In genomic region chr5:33018561-33019425, GRCm38 (mm10) we compare ENCODE assay signal across 8 mouse cellular contexts. TPM values are rescaled to one million over a fixed set of nuclear protein-coding genes. Genes with fewer than 3 reads are reported as not detected.
A peak's percentile ranks its signal among the peaks of the same experiment; 100 is the strongest.
DNase-seq lines count a peak whose midpoint lies in the region; ATAC-seq and TF ChIP-seq lines count a peak whose summit lies in the region.

Gene Ywhah (plus strand): TSS chr5:33018816.

- TF ChIP-seq EP300 in CH12.LX (IDR thresholded peaks at IDR 0.05; ENCODE audit: low read length) = no peak
- TF ChIP-seq EP300 in heart, postnatal 0 days (IDR thresholded peaks at IDR 0.05; ENCODE audit: low read depth) = no peak; the same call in 1 of the 2 replicates

- H3K9me3 ChIP-seq in CH12.LX (replicated peaks; ENCODE audit: low read length) = no peaks in the 10 kb centered on the region
- H3K9me3 ChIP-seq in forebrain, embryonic 12.5 days = no peaks in the 10 kb centered on the region
- no peaks in the 10 kb centered on the region for H3K9me3 ChIP-seq in heart, postnatal 0 days (replicated peaks; ENCODE audit: control insufficient read depth, low read length)
- H3K9me3 ChIP-seq in liver, embryonic 16.5 days (replicated peaks; ENCODE audit: control insufficient read depth, low read length) = no peaks in the 10 kb centered on the region
- H3K9me3 ChIP-seq in neural tube, embryonic 13.5 days = no peaks in the 10 kb centered on the region

- peaks cover 5 to 23% of the 10 kb centered on the region in 2 experiments for H3K36me3 ChIP-seq in CH12.LX (replicated peaks in 1 of 2; ENCODE audit: control insufficient read depth in 1 of 2, insufficient read depth in 1 of 2, low read length in 1 of 2)
- peaks cover 15% of the 10 kb centered on the region for H3K36me3 ChIP-seq in forebrain, embryonic 12.5 days (replicated peaks)
- 0 out of 2 replicates have a peak, but pooled peaks cover 5% of the 10 kb centered on the region for H3K36me3 ChIP-seq in heart, postnatal 0 days (replicated peaks; ENCODE audit: control insufficient read depth, insufficient read depth, low read length)
- H3K36me3 ChIP-seq in liver, embryonic 16.5 days (ENCODE audit: control insufficient read depth, insufficient read depth) = peaks cover 14% of the 10 kb centered on the region
- H3K36me3 ChIP-seq in neural tube, embryonic 13.5 days = peaks cover 13% of the 10 kb centered on the region; the same call in 1 of the 2 replicates
- peaks cover 2% of the 10 kb centered on the region for H3K36me3 ChIP-seq in testis, adult 2 months (ENCODE audit: control insufficient read depth, insufficient read depth, low read length)

- TF ChIP-seq RAD21 in CH12.LX (IDR thresholded peaks at IDR 0.05; ENCODE audit: low read depth, low read length) = no peak

- peak within 1 kb of the TSS; percentile 99 for H3K9ac ChIP-seq in CH12.LX (ENCODE audit: insufficient read depth, low read depth)
- H3K9ac ChIP-seq in forebrain, embryonic 12.5 days = peak within 1 kb of the TSS; percentile 97
- peak within 1 kb of the TSS; percentile 96 for H3K9ac ChIP-seq in heart, postnatal 0 days (replicated peaks; ENCODE audit: low read depth, low read length)
- peak within 1 kb of the TSS; percentile 98 for H3K9ac ChIP-seq in liver, embryonic 16.5 days (ENCODE audit: low read depth, low read length)
- H3K9ac ChIP-seq in neural tube, embryonic 13.5 days = peak within 1 kb of the TSS; percentile 98

- TF ChIP-seq CTCF in CH12.LX (conservative IDR thresholded peaks at IDR 0.05 in 1 of 2, IDR thresholded peaks at IDR 0.05 in 1 of 2; ENCODE audit: low read depth in 2 of 2, low read length in 2 of 2) = no peak
- 0 out of 2 replicates have a peak, but pooled peaks have one; percentile 6 for TF ChIP-seq CTCF in heart, postnatal 0 days (IDR thresholded peaks at IDR 0.05; ENCODE audit: low read depth)
- no peak for TF ChIP-seq CTCF in testis, adult 2 months (IDR thresholded peaks at IDR 0.05; ENCODE audit: control insufficient read depth, insufficient read depth, insufficient replicate concordance, low read depth, low read length)

- H3K4me3 ChIP-seq in CH12.LX (replicated peaks in 1 of 3; ENCODE audit: low read depth in 2 of 3, low read length in 2 of 3, poor library complexity in 1 of 3) = peak within 1 kb of the TSS; percentile 77 to 96 (median 78)
- peak within 1 kb of the TSS; percentile 92 for H3K4me3 ChIP-seq in forebrain, embryonic 12.5 days (replicated peaks)
- H3K4me3 ChIP-seq in heart, postnatal 0 days (ENCODE audit: low read depth, low read length) = peak within 1 kb of the TSS; percentile 93
- H3K4me3 ChIP-seq in liver, embryonic 16.5 days (ENCODE audit: low read depth, low read length) = peak within 1 kb of the TSS; percentile 97
- peak within 1 kb of the TSS; percentile 72 for H3K4me3 ChIP-seq in neural tube, embryonic 13.5 days
- peak within 1 kb of the TSS; percentile 95 for H3K4me3 ChIP-seq in testis, adult 2 months (ENCODE audit: control insufficient read depth, low read depth, low read length)

- dilution Hi-C loops in CH12.LX (cut with MboI; ENCODE audit: extremely low pct_ligation_motif_present, extremely low pct_unique_long_range_greater_than_20kb, low sequenced_read_pairs) = no loop called here

- DNase-seq in CH12.LX (ENCODE audit: extremely low read depth) = peak; percentile 97
- DNase-seq in c-Kit-positive CD71-positive TER-119-negative erythroid progenitor cells, embryonic 14.5 days (ENCODE audit: low read depth) = peak; percentile 95
- peak; percentile 98 for DNase-seq in heart, postnatal 0 days (ENCODE audit: low spot score)
- peak; percentile 96 to 97 for DNase-seq in kidney, postnatal 4 days

- in situ Hi-C loops in CH12.LX (cut with MboI; ENCODE audit: low pct_ligation_motif_present, low pct_unique_long_range_greater_than_20kb, low sequenced_read_pairs) = no loop called here

- peaks cover 3 to 41% of the 10 kb centered on the region in 2 experiments; a peak in 2 of 4 replicates for H3K4me1 ChIP-seq in CH12.LX (ENCODE audit: control insufficient read depth in 1 of 2, insufficient read depth in 2 of 2)
- peaks cover 38% of the 10 kb centered on the region for H3K4me1 ChIP-seq in forebrain, embryonic 12.5 days
- peaks cover 31% of the 10 kb centered on the region for H3K4me1 ChIP-seq in heart, postnatal 0 days (ENCODE audit: control insufficient read depth, insufficient read depth)
- peaks cover 38% of the 10 kb centered on the region for H3K4me1 ChIP-seq in liver, embryonic 16.5 days (ENCODE audit: control insufficient read depth, low read depth, low read length)
- peaks cover 48% of the 10 kb centered on the region for H3K4me1 ChIP-seq in neural tube, embryonic 13.5 days (replicated peaks)
- peaks cover 11% of the 10 kb centered on the region for H3K4me1 ChIP-seq in testis, adult 2 months (ENCODE audit: control insufficient read depth, insufficient read depth, low read length)

- ATAC-seq in forebrain, embryonic 12.5 days (ENCODE audit: low FRiP score) = peak; percentile 98
- peak; percentile 95 for ATAC-seq in heart, postnatal 0 days (ENCODE audit: insufficient read depth, low read depth)
- peak; percentile 90 for ATAC-seq in liver, embryonic 16.5 days (ENCODE audit: low read depth)
- peak; percentile 97 for ATAC-seq in neural tube, embryonic 13.5 days (ENCODE audit: low read depth)

- TF ChIP-seq POLR2A in CH12.LX (IDR thresholded peaks at IDR 0.05; ENCODE audit: low read depth, low read length) = peak; percentile 90
- TF ChIP-seq POLR2A in testis, adult 2 months (IDR thresholded peaks at IDR 0.05; ENCODE audit: control insufficient read depth, low read depth, low read length) = peak; percentile 97

- H3K27me3 ChIP-seq in CH12.LX (replicated peaks) = peaks cover 1% of the 10 kb centered on the region
- 0 out of 2 replicates have a peak, but pooled peaks cover 6% of the 10 kb centered on the region for H3K27me3 ChIP-seq in forebrain, embryonic 12.5 days
- no peaks in the 10 kb centered on the region for H3K27me3 ChIP-seq in heart, postnatal 0 days (ENCODE audit: control insufficient read depth, insufficient read depth, low read length)
- no peaks in the 10 kb centered on the region for H3K27me3 ChIP-seq in liver, embryonic 16.5 days (ENCODE audit: control insufficient read depth, insufficient read depth, low read depth, low read length)
- H3K27me3 ChIP-seq in neural tube, embryonic 13.5 days = no peaks in the 10 kb centered on the region
- H3K27me3 ChIP-seq in testis, adult 2 months (ENCODE audit: control insufficient read depth, insufficient read depth, low read length) = no peaks in the 10 kb centered on the region

- peak within 1 kb of the TSS; percentile 91 for H3K27ac ChIP-seq in CH12.LX (ENCODE audit: insufficient read depth, low read depth)
- H3K27ac ChIP-seq in forebrain, embryonic 12.5 days = peak within 1 kb of the TSS; percentile 100
- peak within 1 kb of the TSS; percentile 100 for H3K27ac ChIP-seq in heart, postnatal 0 days (ENCODE audit: low read depth)
- peak within 1 kb of the TSS; percentile 100 for H3K27ac ChIP-seq in liver, embryonic 16.5 days (ENCODE audit: low read length)
- H3K27ac ChIP-seq in neural tube, embryonic 13.5 days (replicated peaks) = peak within 1 kb of the TSS; percentile 100
- peak within 1 kb of the TSS; percentile 100 for H3K27ac ChIP-seq in testis, adult 2 months (ENCODE audit: control insufficient read depth, insufficient read depth, low read depth, low read length)

- H3K79me2 ChIP-seq in CH12.LX (replicated peaks; ENCODE audit: control insufficient read depth, extremely low read depth, insufficient read depth, poor library complexity, severe bottlenecking) = peaks cover 44% of the 10 kb centered on the region

- WGBS in forebrain, embryonic 12.5 days = under 1% methylated on average over 94 of the region's 121 CpGs
- under 1% methylated on average over 100 of the region's 121 CpGs for WGBS in heart, postnatal 0 days
- under 1% methylated on average over 96 of the region's 121 CpGs for WGBS in liver, embryonic 16.5 days (ENCODE audit: insufficient replicate concordance)
- under 1% methylated on average over 117 of the region's 121 CpGs for WGBS in neural tube, embryonic 13.5 days

- H3K4me2 ChIP-seq in CH12.LX (ENCODE audit: insufficient read depth, low read depth, poor library complexity, severe bottlenecking) = peak within 1 kb of the TSS; percentile 95
- peak within 1 kb of the TSS; percentile 68 for H3K4me2 ChIP-seq in forebrain, embryonic 12.5 days
- H3K4me2 ChIP-seq in heart, postnatal 0 days (ENCODE audit: low read depth, low read length) = peak within 1 kb of the TSS; percentile 88
- peak within 1 kb of the TSS; percentile 91 for H3K4me2 ChIP-seq in liver, embryonic 16.5 days (ENCODE audit: low read depth, low read length)
- peak within 1 kb of the TSS; percentile 90 for H3K4me2 ChIP-seq in neural tube, embryonic 13.5 days

TF ChIP-seq in CH12.LX, 34 proteins besides CTCF, POLR2A, EP300 and RAD21 (continues in another document):
- TF ChIP-seq MEF2A (IDR thresholded peaks at IDR 0.05; ENCODE audit: borderline replicate concordance, low read depth, low read length) = peak; percentile 99
- TF ChIP-seq ELF1 (IDR thresholded peaks at IDR 0.05; ENCODE audit: low read depth, low read length) = peak; percentile 60
- no peak; the same call in 1 of the 2 replicates for TF ChIP-seq UBTF (IDR thresholded peaks at IDR 0.05; ENCODE audit: low read depth, low read length)
- no peak for TF ChIP-seq E2F4 (IDR thresholded peaks at IDR 0.05; ENCODE audit: insufficient replicate concordance, low read depth, low read length)
- TF ChIP-seq IRF4 (IDR thresholded peaks at IDR 0.05; ENCODE audit: low read depth, low read length) = no peak; the same call in 1 of the 2 replicates
- no peak for TF ChIP-seq USF1 (IDR thresholded peaks at IDR 0.05; ENCODE audit: low read depth, low read length)
- no peak for TF ChIP-seq MAFK (IDR thresholded peaks at IDR 0.05; ENCODE audit: insufficient replicate concordance, low read length)
- TF ChIP-seq POLR2AphosphoS2 (IDR thresholded peaks at IDR 0.05; ENCODE audit: low read depth, low read length) = peak; percentile 49; the same call in 1 of the 2 replicates
- no peak for TF ChIP-seq USF2 (conservative IDR thresholded peaks at IDR 0.05; ENCODE audit: low read depth, low read length)
- TF ChIP-seq ZNF384 (IDR thresholded peaks at IDR 0.05; ENCODE audit: low read depth, low read length) = no peak
- peak; percentile 74 for TF ChIP-seq NELFE (IDR thresholded peaks at IDR 0.05; ENCODE audit: low read depth, low read length)
- no peak for TF ChIP-seq ZKSCAN1 (IDR thresholded peaks at IDR 0.05; ENCODE audit: borderline replicate concordance, low read depth, low read length)

RNA-seq across cellular contexts. Expression of gene Ywhah, which starts in this region (rescaled TPM):
- total RNA-seq in CH12.LX (2012; rRNA removed) (63.3 and 78.6 TPM in 2 replicates), CH12.LX (2014; rRNA removed) (188 and 190 TPM in 2 replicates)
- polyA plus RNA-seq in CH12.LX (2012; ENCODE audit: insufficient read length, low read depth) = 320 and 355 TPM in 2 replicates
- polyA plus RNA-seq in forebrain, embryonic 12.5 days (2016; fragmentation: Nextera tagmentation; extraction: Ambion mirVana) = 453 and 463 TPM in 2 replicates
- total RNA-seq in heart, postnatal 0 days (2014; rRNA removed; ENCODE audit: low replicate concordance) = 132 and 199 TPM in 2 replicates
- polyA plus RNA-seq in heart, postnatal 0 days (2015; fragmentation: Nextera tagmentation; extraction: Ambion mirVana) = 267 and 288 TPM in 2 replicates
- polyA plus RNA-seq in liver, embryonic 16.5 days (2015; fragmentation: Nextera tagmentation; extraction: Ambion mirVana) = 170 and 188 TPM in 2 replicates
- polyA plus RNA-seq in neural tube, embryonic 13.5 days (2015; fragmentation: Nextera tagmentation; extraction: Ambion mirVana) = 732 and 779 TPM in 2 replicates
- polyA plus RNA-seq in testis, adult 2 months (2012; rRNA removed) = 37.4 and 41.2 TPM in 2 replicates

Comparison
In these comparisons a context has a peak if more than half of its experiments do, and no peak if none do; other contexts are left out.
1. Peak in every context shown above with its lines: DNase-seq, ATAC-seq, H3K4me3 ChIP-seq and H3K27ac ChIP-seq.